Mouse (Mus musculus) cerebellum, postnatal 14 days (tissue): ENCODE measurements at regions not wholly inside any gene's neighbourhood (a gene's known extent, or its start where the extent isn't known, plus 50 kb on each side); places are given as distances from the start of the nearest gene placed in this dataset.
"Not testable (repeated sequence)": the region's sequence is repeated elsewhere in the genome, so short reads cannot be mapped to it uniquely, and the experiment has no call there.

Experiments used
- DNase-seq, 2 experiments: peaks; one replicate each; pipeline ENCODE4 v3.0.0; 2021; ENCODE audit warnings: mixed read lengths in 2 of 2

DNA sequence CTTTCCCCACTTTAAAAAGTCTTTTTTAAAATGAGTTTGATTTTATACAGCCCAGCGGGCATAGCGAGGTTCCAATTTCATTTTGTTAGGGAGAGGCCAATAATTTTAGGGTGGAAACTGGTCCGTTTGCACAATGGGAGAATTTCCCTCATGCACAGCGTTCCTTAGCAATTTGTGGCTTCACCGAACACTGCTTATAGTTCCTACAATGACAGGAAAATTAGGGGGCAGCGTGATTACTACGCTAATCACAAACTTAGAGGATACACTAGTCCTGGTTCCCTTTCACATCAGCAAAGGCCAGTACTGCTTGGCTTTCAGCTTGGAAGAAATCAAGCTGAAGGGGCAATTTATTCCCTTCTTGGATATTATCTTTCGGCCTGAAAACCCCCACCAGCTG lies 745.1 kb upstream of the Gm19410 start:
- DNase-seq = no peak

DNA sequence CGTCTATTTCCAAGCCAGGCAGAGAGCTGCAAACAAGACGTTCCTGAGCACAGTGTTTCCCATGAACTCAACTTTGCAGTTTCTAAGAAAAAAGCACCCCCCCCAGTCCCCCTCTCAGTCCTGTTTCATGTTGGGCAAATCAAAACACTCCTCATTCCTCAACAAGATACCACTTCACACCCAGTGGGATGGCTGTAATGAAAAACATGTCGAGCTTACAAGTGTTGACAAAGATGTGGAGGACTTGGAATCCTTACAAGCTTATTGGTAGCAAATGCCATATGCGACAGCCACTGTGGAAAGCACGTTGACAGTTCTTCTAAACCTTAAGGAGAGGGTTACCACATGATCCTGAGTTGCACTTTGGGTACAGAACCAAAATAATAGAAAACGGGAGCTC lies 742.9 kb upstream of the Gm19410 start:
- no peak for DNase-seq

DNA sequence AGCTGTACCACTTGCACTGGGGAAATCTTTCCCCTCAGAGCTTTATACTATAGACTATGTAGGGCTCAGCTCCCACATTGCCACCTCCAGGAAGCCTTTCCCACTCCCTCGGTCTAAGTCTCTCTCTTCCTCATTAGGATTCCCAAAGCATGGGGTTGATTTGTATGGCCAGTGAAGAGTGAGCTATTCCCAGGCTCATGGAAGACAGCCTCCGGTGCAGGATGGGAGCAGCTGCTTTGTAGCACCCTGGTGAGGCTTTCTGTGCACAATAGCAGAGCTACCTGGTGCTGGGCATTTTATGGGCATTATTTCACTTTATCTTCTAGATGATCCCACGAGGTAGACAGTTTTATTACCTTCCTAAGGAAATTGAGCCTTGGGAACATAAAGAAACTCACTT lies 717.8 kb upstream of the Gm19410 start:
- no peak for DNase-seq

DNA sequence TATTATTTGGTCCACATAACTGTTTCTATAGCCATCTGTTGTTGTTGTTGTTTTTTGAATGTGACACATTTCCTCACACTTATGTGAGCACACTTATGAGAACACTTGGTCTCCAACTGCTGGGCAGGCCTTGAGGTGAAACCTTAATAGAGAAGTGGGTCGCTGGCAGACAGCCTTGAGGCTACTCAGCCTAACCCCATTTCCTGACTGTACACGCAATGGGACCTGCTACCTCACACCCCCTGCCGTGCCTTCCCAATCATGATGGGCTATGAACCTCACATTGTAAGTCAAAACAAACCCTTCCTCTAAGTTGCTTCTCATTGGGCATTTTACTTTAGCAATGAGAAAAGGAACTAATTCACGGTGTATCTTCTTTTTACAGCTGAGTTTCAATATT lies 712.1 kb upstream of the Gm19410 start:
- no peak for DNase-seq

DNA sequence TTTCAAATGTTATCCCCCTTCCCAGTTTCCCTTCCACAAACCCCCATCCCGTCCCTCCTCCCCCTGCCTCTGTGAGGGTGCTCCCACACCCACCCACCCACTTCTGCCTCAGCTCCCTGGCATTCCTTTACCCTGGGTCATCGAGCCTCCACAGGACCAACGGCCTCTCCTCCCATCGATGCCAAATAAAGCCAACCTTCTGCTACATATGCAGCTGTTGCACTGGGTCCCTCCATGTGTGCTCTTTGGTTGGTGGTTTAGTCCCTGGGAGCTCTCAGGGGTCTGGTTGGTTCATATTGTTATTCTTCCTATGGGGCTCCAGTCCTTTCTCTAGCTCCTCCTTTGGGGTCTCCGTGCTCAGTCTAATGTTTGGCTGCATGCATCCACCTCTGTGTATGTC lies 704.5 kb upstream of the Gm19410 start:
- DNase-seq = no peak

DNA sequence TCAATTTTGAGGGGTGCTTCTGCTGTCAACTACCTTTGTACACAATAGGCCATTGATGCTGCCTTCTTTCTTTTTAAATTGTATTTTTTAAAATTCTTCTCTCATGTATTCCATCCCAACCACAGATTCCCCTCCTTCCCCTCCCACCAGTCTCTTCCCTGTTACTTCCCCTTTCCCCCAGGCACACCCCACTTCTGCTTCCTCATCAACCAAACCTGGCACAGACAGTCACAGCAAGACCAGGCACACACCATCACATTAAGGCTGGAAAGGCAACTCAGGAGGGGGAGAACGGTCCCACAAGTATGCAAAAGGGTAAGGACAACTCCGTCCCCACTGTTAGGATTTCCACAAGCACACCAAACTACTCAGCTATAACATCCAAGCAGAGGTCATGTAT lies 697.4 kb upstream of the Gm19410 start:
- no peak for DNase-seq

- DNase-seq = peak; percentile 21 to 49
Measured at GRCm38 (mm10) chr8:35070246-35070989, 695.2 kb upstream of the Gm19410 start.

- DNase-seq = no peak
Measured at GRCm38 (mm10) chr8:35075971-35076370, 689.6 kb upstream of the Gm19410 start.

GRCm38 (mm10) chr8:35083161-35083560 lies 682.4 kb upstream of the Gm19410 start:
- no peak for DNase-seq

DNA sequence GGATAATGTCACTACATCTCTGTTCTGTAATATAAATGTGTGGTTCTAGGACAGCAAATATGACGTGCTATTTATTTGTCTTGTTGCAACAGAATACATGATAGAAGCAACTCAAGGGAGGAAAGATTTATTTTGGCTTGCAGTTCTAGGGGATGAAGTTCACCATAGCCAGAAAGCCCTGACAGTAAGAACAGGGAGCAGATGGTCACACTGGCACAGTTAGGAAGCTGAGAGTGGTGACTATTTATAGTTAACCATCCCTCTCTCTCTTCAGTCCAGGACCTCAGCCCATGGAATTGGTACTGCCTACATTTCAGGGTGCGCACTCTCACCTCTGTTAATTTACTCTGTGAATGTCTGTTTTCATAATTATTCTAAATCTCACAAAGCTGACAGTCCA lies 678.5 kb upstream of the Gm19410 start:
- no peak for DNase-seq

GRCm38 (mm10) chr8:35088380-35089244 lies 677.0 kb upstream of the Gm19410 start:
- DNase-seq = no peak

GRCm38 (mm10) chr8:35089519-35089918 lies 676.1 kb upstream of the Gm19410 start:
- DNase-seq = no peak

GRCm38 (mm10) chr8:35101701-35102100 lies 663.9 kb upstream of the Gm19410 start:
- no peak for DNase-seq

DNA sequence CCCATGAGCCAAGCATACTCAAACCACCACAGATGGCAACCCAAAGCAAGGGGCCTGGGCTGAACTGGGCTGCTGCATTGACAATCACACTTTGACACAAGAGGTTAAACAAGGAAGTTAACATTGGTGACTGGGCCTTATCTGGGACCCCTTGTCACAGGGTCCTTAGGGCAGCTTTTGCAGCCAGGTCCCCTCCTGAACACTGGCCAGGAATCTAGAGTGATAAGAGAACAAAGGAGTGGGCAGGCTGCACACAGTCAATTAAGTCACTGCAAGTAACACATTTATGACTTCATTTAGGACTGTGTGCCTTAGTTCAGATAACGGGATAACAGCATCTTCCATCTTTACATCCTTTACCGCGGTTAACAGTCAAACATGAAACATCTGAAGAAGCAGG lies 663.5 kb upstream of the Gm19410 start:
- DNase-seq = not testable (repeated sequence)

DNA sequence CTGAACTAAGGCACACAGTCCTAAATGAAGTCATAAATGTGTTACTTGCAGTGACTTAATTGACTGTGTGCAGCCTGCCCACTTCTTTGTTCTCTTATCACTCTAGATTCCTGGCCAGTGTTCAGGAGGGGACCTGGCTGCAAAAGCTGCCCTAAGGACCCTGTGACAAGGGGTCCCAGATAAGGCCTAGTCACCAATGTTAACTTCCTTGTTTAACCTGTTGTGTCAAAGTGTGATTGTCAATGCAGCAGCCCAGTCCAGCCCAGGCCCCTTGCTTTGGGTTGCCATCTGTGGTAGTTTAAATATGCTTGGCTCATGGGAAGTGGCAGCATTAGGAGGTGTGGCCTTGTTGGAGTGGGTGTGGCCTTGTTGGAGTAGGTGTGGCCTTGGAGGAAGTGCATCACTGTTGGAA lies 661.1 kb upstream of the Gm19410 start:
- not testable (repeated sequence) for DNase-seq

DNA sequence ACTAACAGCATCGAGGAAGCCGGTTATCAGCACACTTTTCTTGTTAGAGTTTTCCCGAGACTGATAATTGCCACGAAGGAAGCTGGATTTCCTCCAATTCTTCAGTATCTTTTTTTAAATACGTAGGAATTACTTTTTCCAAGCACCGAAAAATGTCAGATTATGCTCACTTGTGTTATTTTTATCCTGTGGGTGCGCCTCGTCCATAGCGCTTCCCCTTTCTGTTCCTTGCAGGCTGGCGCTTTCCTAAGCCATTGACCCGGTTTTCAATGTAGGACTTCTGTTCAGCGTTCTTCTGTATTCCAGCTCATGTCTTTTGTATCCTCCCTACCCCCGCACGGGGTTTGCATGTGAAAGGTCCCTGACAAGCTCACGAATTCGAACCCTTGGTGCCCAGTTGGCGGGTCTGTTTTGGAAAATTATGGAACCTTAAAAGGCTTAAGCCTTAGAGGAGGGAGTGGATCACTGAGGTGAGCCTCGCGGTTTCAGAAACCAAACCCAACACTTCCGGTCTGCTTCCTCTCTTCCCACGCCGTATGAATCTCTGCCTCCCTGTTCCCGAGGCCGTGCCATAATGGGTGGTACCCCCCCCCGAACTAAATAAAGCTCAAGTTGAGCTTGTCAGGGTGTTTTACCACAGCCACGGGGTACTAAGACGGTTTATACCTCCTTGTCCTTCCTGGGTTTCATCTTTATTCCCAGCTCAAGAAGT lies 655.9 kb upstream of the Gm19410 start:
- DNase-seq = no peak

- DNase-seq = no peak
Measured at GRCm38 (mm10) chr8:35110286-35110685, 655.3 kb upstream of the Gm19410 start.

DNA sequence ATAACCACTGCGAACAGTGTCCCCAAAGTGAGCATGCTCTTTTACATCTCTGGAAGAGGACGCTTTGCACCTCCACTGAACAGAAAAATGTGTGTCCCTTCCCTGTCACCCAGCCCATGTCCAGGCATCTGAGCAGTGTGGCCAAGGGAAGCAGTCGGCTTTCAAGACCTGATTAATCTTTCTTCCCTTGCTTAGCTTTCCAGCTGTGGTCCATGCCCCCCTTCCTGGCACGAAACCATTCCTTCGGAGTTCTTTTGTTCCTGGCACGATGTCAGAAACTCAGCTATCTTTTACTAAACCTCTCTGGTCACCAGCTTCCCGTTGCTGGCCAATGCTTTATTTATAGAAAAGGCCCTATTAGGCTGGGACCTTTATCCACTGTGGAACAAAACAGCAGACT lies 654.5 kb upstream of the Gm19410 start:
- no peak for DNase-seq

DNA sequence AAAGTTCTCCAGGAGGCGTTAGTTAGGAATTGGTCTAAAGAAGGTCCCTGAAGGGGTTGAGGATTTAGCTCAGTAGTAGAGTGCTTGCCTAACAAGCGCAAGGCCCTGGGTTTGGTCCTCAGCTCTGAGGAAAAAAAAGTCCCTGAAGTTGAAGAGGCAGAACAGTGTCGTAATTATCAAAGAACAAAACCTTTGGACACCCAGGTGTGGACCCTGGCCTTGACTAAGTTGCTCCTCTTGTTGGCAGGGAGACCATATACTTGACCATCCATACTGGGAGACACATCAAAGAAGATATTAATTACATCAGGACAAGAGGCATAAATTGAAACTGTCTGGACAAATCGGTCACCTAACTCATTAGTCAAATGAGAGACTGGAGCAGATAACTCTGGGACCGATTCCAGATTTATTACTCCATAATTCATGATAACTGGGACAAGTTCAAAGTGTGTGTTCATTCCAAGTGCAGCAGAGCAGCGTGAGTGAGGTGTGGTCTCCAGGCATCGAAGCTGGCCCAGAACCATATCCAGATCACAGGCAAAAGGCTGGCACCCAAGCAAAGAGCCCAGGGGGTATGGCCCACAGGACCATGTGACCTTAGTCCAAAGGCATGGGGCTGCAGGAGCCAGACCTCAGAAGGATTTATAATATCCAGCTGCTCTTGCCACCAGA lies 652.9 kb upstream of the Gm19410 start:
- no peak for DNase-seq

GRCm38 (mm10) chr8:35114031-35114430 lies 651.6 kb upstream of the Gm19410 start:
- no peak for DNase-seq

- DNase-seq = no peak
Measured at GRCm38 (mm10) chr8:35120612-35121011, 645.0 kb upstream of the Gm19410 start.

GRCm38 (mm10) chr8:35121084-35121483 lies 644.5 kb upstream of the Gm19410 start:
- DNase-seq = no peak

DNA sequence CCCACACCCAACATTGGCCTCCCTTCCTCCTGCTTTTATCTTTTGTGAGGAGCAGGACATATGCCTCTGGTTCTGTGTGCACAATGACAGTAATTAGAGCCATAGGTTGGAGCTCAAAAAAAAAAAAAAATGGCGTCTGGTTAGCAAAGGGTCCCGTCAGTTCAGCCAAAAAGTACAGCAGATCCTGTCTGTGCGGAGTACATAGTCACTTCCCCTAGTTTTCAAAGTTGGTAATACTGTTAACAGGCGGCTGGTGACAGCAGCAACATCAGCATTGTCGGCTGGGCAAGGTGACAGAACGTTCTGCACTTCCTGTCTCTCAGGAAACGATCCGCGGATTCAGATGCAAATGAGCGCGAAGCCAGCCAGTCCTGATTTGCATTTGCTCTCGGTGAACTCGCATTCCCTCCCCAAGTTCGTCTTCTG lies 642.4 kb upstream of the Gm19410 start:
- peak; percentile 24 to 35 for DNase-seq
